Mouse (Mus musculus) midbrain, embryonic 10.5 days (tissue): ENCODE measurements around the gene Col5a1. TPM values are rescaled to one million over a fixed set of nuclear protein-coding genes. Genes with fewer than 3 reads are reported as not detected.

Source experiments
- DNase-seq: peaks from one replicate; pipeline ENCODE4 v3.0.0-alpha.2; 2017; ENCODE audit warnings: low spot score
- H3K27ac ChIP-seq: fragments of 300-500 bp; sonication (generic); replicated peaks from 2 replicates; pipeline ENCODE4 v1.5.1; 2016; ENCODE audit warnings: mild to moderate bottlenecking
- H3K27me3 ChIP-seq: fragments of 300-500 bp; sonication (generic); 2 replicates; pipeline ENCODE4 v1.6.1; 2016; ENCODE audit warnings: low read depth, mild to moderate bottlenecking; ENCODE audit not compliant: poor library complexity, severe bottlenecking
- H3K36me3 ChIP-seq: fragments of 300-500 bp; sonication (generic); 2 replicates; pipeline ENCODE4 v1.6.1; 2016; ENCODE audit warnings: mild to moderate bottlenecking, moderate library complexity
- H3K4me1 ChIP-seq: fragments of 300-500 bp; sonication (generic); 2 replicates; pipeline ENCODE4 v1.6.1; 2016
- H3K4me3 ChIP-seq: fragments of 300-500 bp; sonication (generic); 2 replicates; pipeline ENCODE4 v1.5.1; 2016; ENCODE audit warnings: mild to moderate bottlenecking, moderate library complexity
- H3K9me3 ChIP-seq: fragments of 300-500 bp; sonication (generic); replicated peaks from 2 replicates; pipeline ENCODE4 v1.6.1; 2016; ENCODE audit warnings: mild to moderate bottlenecking
- WGBS: fragments of 180-500 bp; shearing (Covaris S2); methylation state at CpG from one replicate; pipeline ENCODE4 v1.1.7; 2016; 5-methylcytosine and 5-hydroxymethylcytosine counted together
- polyA plus RNA-seq: library from polyadenylated mRNA; unstranded; fragments of >200 nt; fragmentation: Nextera tagmentation; extraction: Ambion mirVana; gene quantifications from 2 replicates; pipeline ENCODE4 v1.2.1, GENCODE M21; 2016

Gene Col5a1
- polyA plus RNA-seq, 1 experiment from 2014 or later: 16.2 TPM

DNA sequence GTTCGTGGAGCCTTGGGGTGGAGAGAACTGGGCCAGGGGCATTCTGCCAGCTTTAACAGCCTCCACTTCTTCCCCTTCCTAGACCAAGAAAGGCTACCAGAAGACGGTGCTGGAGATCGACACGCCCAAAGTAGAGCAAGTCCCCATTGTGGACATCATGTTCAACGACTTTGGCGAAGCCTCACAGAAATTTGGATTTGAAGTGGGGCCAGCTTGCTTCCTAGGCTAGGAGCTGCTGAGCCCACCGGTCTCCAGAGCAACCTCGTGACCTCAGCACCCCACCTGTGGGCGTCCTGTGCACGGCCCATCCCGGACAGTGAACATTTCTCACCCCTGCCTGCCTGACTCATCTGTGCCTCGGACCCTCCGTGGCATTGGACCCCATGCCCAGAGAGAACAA lies 150.6 kb downstream of the Col5a1 start:
- H3K4me1 ChIP-seq: no peaks in the 10 kb centered on the region
- no peak overlapping the region for H3K4me3 ChIP-seq
- 91% methylated on average over 13 of the region's 13 CpGs for WGBS
- peaks cover 10% of the 10 kb centered on the region for H3K36me3 ChIP-seq
- H3K27ac ChIP-seq: no peak overlapping the region
- no peaks in the 10 kb centered on the region for H3K9me3 ChIP-seq
- DNase-seq: no peak
- H3K27me3 ChIP-seq: no peaks in the 10 kb centered on the region

DNA sequence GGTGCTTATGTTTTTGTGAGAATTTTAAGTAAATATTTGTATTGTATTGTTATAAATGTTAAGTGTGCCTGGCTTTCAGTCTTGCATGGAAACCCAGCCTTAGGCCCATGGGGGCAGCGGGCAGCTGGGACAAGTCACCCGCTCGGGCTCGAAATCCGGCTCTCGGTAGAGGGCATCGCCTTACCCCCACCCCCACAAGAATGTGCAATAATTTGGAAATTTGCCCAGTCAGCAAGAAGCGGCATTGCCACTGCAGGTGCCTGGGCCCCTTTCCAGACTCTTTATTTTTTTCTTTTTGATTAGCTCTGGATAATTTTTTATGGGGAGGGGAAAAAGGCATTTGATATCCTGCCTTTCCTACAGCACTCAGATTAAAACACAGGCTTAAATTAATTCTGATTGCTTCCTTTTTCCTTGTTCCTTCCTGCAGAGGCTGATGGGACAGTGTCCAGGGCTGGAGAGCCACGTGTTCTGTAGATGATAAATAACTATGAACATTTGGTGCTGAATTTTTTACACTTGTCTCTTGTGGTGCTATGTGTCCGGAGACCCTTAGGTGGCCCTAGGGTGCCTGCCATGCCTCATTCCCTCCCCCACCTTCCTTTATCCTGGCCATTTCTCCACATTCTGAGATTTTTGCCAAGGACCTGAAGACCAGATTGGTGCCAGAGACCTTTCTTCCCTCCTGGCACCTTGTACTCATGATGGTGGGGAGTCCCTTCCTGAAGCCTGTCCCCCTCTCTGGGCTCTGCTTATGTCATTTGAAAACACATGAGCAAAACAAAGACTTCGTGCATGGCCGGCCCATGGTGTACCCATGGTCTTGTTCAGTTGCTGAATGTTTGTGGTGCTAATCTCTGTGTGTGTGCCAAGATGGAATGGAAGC lies 151.5 kb downstream of the Col5a1 start:
- Histone ChIP-seq H3K27ac (no peak overlapping the region), H3K27me3 (no peaks in the 10 kb centered on the region), H3K9me3 (no peaks in the 10 kb centered on the region), H3K36me3 (peaks cover 10% of the 10 kb centered on the region), H3K4me3 (no peak overlapping the region), H3K4me1 (no peaks in the 10 kb centered on the region)
- WGBS: 91% methylated on average over 12 of the region's 12 CpGs
- no peak for DNase-seq

DNA sequence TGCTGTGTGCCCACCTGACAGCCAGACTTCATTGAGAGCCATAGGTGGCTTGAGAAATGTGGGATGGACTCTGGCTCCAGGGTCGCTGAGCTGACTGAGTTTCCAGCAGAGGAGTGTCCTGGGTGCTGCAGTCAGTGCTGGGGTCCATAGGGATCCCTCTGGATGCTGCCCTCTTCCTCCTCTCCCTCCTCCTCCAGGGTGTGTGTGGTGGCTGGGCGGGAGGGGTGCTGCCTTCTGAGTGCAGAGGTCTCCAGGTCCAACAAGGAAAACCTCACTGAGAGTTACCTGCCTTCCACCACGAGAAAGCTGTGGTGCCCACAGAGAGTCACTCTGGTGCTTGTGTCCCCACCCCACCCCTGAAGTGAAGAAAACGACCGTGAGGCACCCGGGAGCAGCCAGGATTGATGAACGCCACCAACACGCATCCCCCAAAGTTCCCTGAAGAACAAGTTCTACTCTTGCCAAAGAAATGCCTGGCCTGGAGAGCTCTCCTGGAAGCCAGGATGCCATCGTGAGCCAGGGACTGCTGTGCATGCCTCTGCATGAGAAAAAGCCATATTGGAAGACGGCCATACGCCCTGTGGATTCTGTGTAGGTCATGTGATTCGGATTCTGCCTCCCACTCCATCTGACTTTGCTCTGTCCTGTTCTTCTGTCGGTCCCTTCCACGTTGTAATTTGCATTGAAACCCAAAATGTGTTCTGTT lies 152.3 kb downstream of the Col5a1 start:
- no peak overlapping the region for H3K27ac ChIP-seq
- no peaks in the 10 kb centered on the region for H3K9me3 ChIP-seq
- DNase-seq: no peak
- no peaks in the 10 kb centered on the region for H3K27me3 ChIP-seq
- no peaks in the 10 kb centered on the region for H3K4me1 ChIP-seq
- WGBS: 87% methylated on average over 14 of the region's 14 CpGs
- H3K4me3 ChIP-seq: no peak overlapping the region
- H3K36me3 ChIP-seq: peaks cover 10% of the 10 kb centered on the region

DNA sequence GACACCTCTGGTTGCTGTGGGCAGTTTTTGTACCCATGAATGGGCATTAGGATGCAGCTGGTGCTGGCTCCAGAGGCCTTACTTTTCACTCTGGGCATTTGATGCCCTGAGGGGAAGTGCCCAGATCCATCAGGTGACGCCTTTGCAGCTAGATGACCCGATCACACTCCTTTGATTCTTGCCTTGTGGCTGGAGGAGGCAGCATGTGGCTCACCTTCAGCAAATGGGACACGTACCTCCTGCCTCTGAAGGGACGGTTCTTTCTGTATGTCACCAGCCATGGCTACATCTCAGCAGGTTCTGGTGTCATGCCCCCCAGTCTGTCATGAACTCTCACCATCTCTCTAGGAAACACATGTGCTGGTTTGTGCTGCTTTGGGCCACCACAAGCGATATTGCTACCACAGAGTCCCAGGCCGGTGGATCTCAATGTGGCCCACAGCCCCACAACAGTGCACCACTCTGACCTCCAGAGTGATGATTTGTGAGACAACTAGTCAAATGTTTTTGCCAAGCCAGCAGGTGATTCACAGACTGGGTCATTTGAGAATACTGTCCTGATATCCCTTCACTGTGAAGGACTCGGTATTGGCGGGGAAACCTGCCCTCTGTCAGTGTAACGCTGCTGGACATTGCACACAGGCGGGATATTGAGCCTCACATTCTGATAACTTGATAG lies 153.6 kb downstream of the Col5a1 start:
- peaks cover 10% of the 10 kb centered on the region for H3K36me3 ChIP-seq
- DNase-seq: no peak
- no peaks in the 10 kb centered on the region for H3K9me3 ChIP-seq
- H3K27me3 ChIP-seq: no peaks in the 10 kb centered on the region
- no peaks in the 10 kb centered on the region for H3K4me1 ChIP-seq
- WGBS: 94% methylated on average over 10 of the region's 10 CpGs
- H3K27ac ChIP-seq: no peak overlapping the region
- no peak overlapping the region for H3K4me3 ChIP-seq

DNA sequence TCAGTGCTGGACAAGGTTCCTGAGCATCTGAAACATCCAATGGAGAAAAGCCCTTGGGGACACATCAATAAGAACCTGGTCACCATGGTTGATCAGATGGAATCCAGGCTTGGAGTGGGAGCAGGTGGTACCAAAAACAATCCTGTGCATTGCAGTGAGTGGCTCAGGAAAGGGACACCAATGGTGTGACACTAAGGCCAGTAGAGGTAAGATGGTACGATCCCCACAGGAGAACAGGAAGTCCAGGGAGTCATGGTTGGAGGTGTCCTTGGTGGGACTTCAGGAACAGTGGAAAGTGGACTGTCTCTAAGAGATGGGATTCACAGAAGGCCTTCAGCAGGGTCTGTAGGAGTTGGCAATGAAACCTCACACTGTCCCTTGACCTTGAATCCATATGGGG lies 154.2 kb downstream of the Col5a1 start:
- Histone ChIP-seq H3K4me1 (no peaks in the 10 kb centered on the region), H3K27me3 (no peaks in the 10 kb centered on the region), H3K4me3 (no peak overlapping the region), H3K9me3 (no peaks in the 10 kb centered on the region), H3K27ac (no peak overlapping the region), H3K36me3 (peaks cover 10% of the 10 kb centered on the region)
- no peak for DNase-seq
- 95% methylated on average over 1 of the region's 1 CpGs for WGBS

DNA sequence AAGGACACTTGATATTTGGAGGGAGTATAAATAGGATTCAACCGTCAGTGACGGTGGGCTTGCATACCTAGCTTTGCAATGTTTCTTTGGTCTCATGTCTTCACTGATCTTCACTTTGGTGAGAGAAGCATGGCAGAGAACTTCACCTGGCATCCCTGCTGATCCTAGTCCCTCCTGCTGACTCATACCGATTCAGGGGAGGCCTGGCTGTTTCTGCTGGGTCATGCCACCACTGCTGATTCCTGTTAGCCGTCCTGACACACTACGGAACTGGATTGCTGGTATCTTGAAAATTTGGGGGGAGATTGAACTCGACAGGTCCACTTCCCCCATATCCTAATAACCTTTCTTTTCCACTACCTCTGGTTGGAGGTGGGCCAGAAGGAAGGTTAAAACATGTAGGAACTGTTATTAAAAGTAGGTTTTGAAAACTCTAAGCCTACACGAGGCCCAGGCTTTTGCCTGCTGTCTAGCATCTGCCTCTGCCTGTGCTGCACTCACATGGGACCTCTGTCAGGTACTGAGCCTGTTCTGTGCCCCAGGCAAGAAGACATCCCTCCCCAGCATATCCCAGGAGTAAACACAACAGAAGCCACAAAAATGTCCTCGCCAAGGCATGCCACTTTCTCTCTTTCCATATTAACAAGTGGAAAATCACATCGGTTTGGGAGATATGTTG lies 158.8 kb downstream of the Col5a1 start:
- 89% methylated on average over 9 of the region's 9 CpGs for WGBS
- no peaks in the 10 kb centered on the region for H3K4me1 ChIP-seq
- no peak overlapping the region for H3K27ac ChIP-seq
- H3K36me3 ChIP-seq: no peaks in the 10 kb centered on the region
- H3K4me3 ChIP-seq: no peak overlapping the region
- DNase-seq: no peak
- H3K27me3 ChIP-seq: no peaks in the 10 kb centered on the region
- H3K9me3 ChIP-seq: no peaks in the 10 kb centered on the region

DNA sequence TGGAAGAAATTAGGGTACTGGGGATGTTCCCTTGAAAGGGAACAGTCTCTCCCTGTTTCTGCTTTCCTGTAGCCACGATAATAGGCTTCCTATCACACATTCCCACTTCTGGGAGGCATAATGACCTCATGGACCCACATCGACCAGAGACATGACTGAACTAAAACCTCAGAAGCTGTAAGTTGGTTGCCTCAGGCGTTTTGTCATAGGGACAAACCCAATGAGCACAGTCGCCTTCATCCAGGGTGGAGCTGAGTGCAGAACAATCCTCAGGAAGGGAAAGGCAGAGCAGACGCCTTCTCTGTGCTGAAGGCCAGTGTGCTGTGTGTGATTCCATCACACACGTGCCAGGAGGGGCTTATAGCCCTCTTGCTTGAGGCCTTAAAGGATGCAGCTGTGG lies 160.1 kb downstream of the Col5a1 start:
- no peak overlapping the region for H3K4me3 ChIP-seq
- no peaks in the 10 kb centered on the region for H3K27me3 ChIP-seq
- H3K27ac ChIP-seq: no peak overlapping the region
- no peaks in the 10 kb centered on the region for H3K36me3 ChIP-seq
- H3K9me3 ChIP-seq: no peaks in the 10 kb centered on the region
- H3K4me1 ChIP-seq: no peaks in the 10 kb centered on the region
- WGBS: 79% methylated on average over 6 of the region's 6 CpGs
- no peak for DNase-seq

DNA sequence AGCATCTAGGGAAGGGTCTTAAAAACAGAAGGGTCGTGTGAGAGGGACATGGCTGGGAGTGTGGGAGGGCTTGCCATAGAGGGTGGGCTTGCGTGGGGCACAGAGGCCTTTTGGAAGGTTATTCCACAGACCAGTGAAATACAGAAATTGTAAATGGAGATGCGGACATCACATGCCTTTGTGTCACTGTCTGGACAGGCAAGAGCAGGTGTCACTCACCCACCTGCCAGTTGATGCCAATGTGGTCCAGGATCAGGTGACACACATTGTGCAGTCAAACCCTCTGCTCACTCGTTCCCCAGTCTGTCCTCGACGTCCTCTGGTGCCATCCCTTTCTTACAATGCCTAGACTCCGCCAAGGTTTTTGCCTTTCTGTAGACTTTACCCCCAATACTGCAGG lies 160.9 kb downstream of the Col5a1 start:
- Histone ChIP-seq H3K4me3 (no peak overlapping the region), H3K36me3 (no peaks in the 10 kb centered on the region), H3K27me3 (no peaks in the 10 kb centered on the region), H3K27ac (no peak overlapping the region), H3K9me3 (no peaks in the 10 kb centered on the region), H3K4me1 (no peaks in the 10 kb centered on the region)
- 82% methylated on average over 7 of the region's 7 CpGs for WGBS
- no peak for DNase-seq

DNA sequence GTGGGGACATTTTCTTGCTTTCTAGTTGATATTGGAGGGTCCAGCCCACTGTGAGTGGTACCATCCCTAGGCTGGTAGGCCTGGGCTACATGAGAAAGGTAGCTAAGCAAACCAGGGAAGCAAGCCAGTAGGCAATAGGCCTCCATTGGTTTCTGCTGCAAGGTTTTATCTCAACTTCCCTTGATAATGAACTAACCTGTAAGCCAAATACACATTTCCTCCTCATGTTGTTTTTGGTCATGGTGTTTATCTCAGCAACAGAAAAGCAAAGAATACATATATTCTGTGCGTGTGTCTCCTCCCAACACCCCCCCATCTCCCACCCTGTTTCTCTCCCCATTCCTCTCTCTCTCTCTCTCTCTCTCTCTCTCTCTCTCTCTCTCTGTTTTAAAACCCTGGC lies 173.7 kb downstream of the Col5a1 start:
- no peaks in the 10 kb centered on the region for H3K9me3 ChIP-seq
- no peak overlapping the region for H3K27ac ChIP-seq
- no peaks in the 10 kb centered on the region for H3K4me1 ChIP-seq
- no peaks in the 10 kb centered on the region for H3K36me3 ChIP-seq
- 95% methylated on average over 1 of the region's 1 CpGs for WGBS
- H3K4me3 ChIP-seq: no peak overlapping the region
- DNase-seq: no peak
- no peaks in the 10 kb centered on the region for H3K27me3 ChIP-seq

DNA sequence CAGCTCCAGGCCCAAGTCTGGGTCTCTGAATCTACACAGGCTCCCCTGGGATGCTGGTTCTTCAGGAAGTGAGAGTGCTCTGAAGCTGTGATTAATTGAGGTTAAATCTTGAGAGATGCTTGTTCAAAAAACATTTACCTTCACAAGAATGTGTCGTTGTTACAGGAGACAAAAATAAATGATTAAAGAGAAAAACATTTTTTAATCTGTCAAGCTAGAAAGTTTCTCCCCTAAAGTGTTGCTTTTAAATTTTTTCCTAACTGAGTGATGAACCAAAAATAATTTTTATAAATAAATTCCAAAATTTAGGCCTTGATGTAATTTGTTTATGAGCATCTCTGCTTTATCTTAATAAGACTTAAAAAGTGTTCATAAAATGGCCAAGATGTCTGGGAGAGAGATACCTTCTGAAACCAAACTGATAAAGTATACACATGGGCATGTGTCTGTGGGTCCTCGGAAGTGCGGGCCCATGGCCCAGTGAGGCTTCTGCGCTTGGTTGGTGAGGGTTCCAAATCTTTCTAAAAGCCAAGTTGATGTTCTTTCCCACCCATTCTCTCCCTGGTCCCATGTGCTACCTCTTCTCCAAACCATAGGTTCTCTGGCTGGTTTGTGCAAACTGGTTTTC lies 177.6 kb downstream of the Col5a1 start:
- H3K36me3 ChIP-seq: no peaks in the 10 kb centered on the region
- 0 out of 2 replicates have a peak overlapping the region, but pooled peaks have one; percentile 55 for H3K27ac ChIP-seq
- no peak overlapping the region for H3K4me3 ChIP-seq
- H3K4me1 ChIP-seq: peaks cover 8% of the 10 kb centered on the region; the same call in 1 of the 2 replicates
- no peak for DNase-seq
- 88% methylated on average over 4 of the region's 4 CpGs for WGBS
- no peaks in the 10 kb centered on the region for H3K27me3 ChIP-seq
- no peaks in the 10 kb centered on the region for H3K9me3 ChIP-seq

DNA sequence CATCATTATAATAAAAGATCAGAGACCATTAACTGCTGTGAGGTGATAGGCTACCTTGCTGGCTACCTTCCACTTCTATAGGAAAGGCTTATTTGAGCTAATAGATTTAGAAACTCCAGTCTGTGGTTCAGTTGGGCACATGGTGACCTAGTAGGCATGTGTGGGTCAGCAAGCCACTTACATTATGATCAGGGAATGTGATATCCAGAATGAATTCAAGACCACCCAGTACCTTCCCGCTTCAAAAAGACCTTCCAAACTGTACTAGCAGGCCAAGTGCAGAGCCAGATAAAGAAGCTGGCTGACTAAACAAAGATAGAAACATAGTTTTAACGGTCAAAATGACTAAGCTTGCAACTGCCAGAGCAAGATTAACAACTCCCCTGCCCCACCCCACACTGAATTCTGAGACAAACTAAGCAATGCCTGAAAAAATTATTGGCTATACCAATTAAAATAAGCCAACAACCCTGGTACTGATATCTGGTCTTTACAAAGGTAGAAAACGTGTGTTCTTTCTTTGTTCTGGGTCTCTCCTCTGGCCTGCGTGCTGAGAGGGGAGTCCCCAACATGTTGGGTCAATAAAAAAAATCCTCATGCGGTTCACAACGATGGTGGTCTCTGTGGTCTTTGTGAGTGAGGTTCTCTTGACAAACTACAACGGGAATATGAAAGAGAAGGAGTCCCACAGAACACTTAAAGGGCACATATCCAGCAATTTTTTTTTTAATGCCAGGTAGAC lies 178.3 kb downstream of the Col5a1 start:
- Histone ChIP-seq H3K9me3 (no peaks in the 10 kb centered on the region), H3K4me3 (no peak overlapping the region), H3K27me3 (no peaks in the 10 kb centered on the region), H3K27ac (no peak overlapping the region), H3K4me1 (peaks cover 8% of the 10 kb centered on the region; the same call in 1 of the 2 replicates), H3K36me3 (no peaks in the 10 kb centered on the region)
- no peak for DNase-seq
- 84% methylated on average over 7 of the region's 7 CpGs for WGBS
